Comparison of ENCODE assay signal across 9 mouse cellular contexts in genomic region chr13:37827996-37828579, GRCm38 (mm10). TPM values are rescaled to one million over a fixed set of nuclear protein-coding genes. Genes with fewer than 3 reads are reported as not detected.
DNase-seq lines count a peak whose midpoint lies in the region; ATAC-seq and TF ChIP-seq lines count a peak whose summit lies in the region.
"Had no signal": no experiment of that assay in that cellular context is flagged by ENCODE, and none has a peak within 500 bp of the region (broad histone marks: within the 10 kb centered on the region; RNA-seq: fewer than 3 reads in every experiment).

No protein-coding gene starts in this region.

- H3K9me3 ChIP-seq in embryonic facial prominence, embryonic 11.5 days (replicated peaks; ENCODE audit: control insufficient read depth, low read length) = no peaks in the 10 kb centered on the region
- H3K9me3 ChIP-seq in intestine, embryonic 16.5 days (ENCODE audit: control insufficient read depth, low read length) = no peaks in the 10 kb centered on the region
- H3K9me3 ChIP-seq in neural tube, embryonic 13.5 days = no peaks in the 10 kb centered on the region

- peak overlapping the region; percentile 69 for H3K9ac ChIP-seq in embryonic facial prominence, embryonic 11.5 days (replicated peaks; ENCODE audit: low read length)
- H3K9ac ChIP-seq in intestine, embryonic 16.5 days (ENCODE audit: low read depth, low read length) = peak overlapping the region; percentile 95
- H3K9ac ChIP-seq in neural tube, embryonic 13.5 days = peak overlapping the region; percentile 76

- H3K36me3 ChIP-seq in embryonic facial prominence, embryonic 11.5 days (replicated peaks; ENCODE audit: control insufficient read depth, insufficient read depth, low read depth, low read length) = no peaks in the 10 kb centered on the region
- no peaks in the 10 kb centered on the region for H3K36me3 ChIP-seq in intestine, embryonic 16.5 days (ENCODE audit: control insufficient read depth, insufficient read depth, low read length)
- H3K36me3 ChIP-seq in neural tube, embryonic 13.5 days = no peaks in the 10 kb centered on the region

- no peak for ATAC-seq in embryonic facial prominence, embryonic 11.5 days (replicated peaks; ENCODE audit: insufficient number of reproducible peaks, low FRiP score, low TSS enrichment, low read depth)
- ATAC-seq in intestine, embryonic 16.5 days = no peak
- no peak for ATAC-seq in neural tube, embryonic 13.5 days (ENCODE audit: low read depth)

- DNase-seq in left cerebral cortex, adult 2 months (ENCODE audit: extremely low spot score in 1 of 2, low spot score in 2 of 2) = no peak
- DNase-seq in left cerebral cortex, adult 11 months (ENCODE audit: low spot score) = no peak
- DNase-seq in embryonic facial prominence, embryonic 11.5 days (ENCODE audit: low spot score) = no peak
- no peak for DNase-seq in adrenal gland, adult 2 months
- no peak for DNase-seq in layer of hippocampus, adult 9-11 months
- no peak for DNase-seq in gastrocnemius, adult 18-20 months (ENCODE audit: low spot score)
- DNase-seq: thymus, postnatal 36 days had no signal

- H3K4me2 ChIP-seq in embryonic facial prominence, embryonic 11.5 days (ENCODE audit: low read depth, low read length) = peak overlapping the region; percentile 95
- H3K4me2 ChIP-seq in intestine, embryonic 16.5 days (ENCODE audit: low read depth, low read length) = peak overlapping the region; percentile 97
- peak overlapping the region; percentile 95 for H3K4me2 ChIP-seq in neural tube, embryonic 13.5 days

- H3K27ac ChIP-seq in left cerebral cortex, adult 2 months = no peak overlapping the region
- no peak overlapping the region for H3K27ac ChIP-seq in embryonic facial prominence, embryonic 11.5 days (replicated peaks; ENCODE audit: low read depth, low read length)
- peak overlapping the region; percentile 96 for H3K27ac ChIP-seq in intestine, embryonic 16.5 days (ENCODE audit: low read length)
- H3K27ac ChIP-seq in neural tube, embryonic 13.5 days (replicated peaks) = no peak overlapping the region

- intact Hi-C loops in left cerebral cortex, adult 2 months (cut with DNase I) = loop anchor here (5.0 kb wide), 1 partner anchor 361 kb away; no protein-coding TSS in a partner anchor

- no peaks in the 10 kb centered on the region for H3K4me1 ChIP-seq in embryonic facial prominence, embryonic 11.5 days (ENCODE audit: control insufficient read depth, insufficient read depth, low read length)
- H3K4me1 ChIP-seq in intestine, embryonic 16.5 days (ENCODE audit: control insufficient read depth, insufficient read depth, low read length) = peaks cover 49% of the 10 kb centered on the region
- H3K4me1 ChIP-seq in neural tube, embryonic 13.5 days (replicated peaks) = peaks cover 57% of the 10 kb centered on the region

- H3K27me3 ChIP-seq in embryonic facial prominence, embryonic 11.5 days (ENCODE audit: control insufficient read depth, insufficient read depth, low read length) = no peaks in the 10 kb centered on the region
- H3K27me3 ChIP-seq in intestine, embryonic 16.5 days (replicated peaks; ENCODE audit: control insufficient read depth, insufficient read depth, low read length) = no peaks in the 10 kb centered on the region
- peaks cover 69% of the 10 kb centered on the region for H3K27me3 ChIP-seq in neural tube, embryonic 13.5 days

- peak overlapping the region; percentile 76 for H3K4me3 ChIP-seq in left cerebral cortex, adult 2 months
- H3K4me3 ChIP-seq in embryonic facial prominence, embryonic 11.5 days (ENCODE audit: low read depth, low read length) = peak overlapping the region; percentile 65
- H3K4me3 ChIP-seq in intestine, embryonic 16.5 days (ENCODE audit: low read length) = peak overlapping the region; percentile 91
- H3K4me3 ChIP-seq in neural tube, embryonic 13.5 days = peak overlapping the region; percentile 64

- no peak for TF ChIP-seq CTCF in left cerebral cortex, adult 2 months (IDR thresholded peaks at IDR 0.05)

- 4% methylated on average over 13 of the region's 13 CpGs for WGBS in embryonic facial prominence, embryonic 11.5 days
- WGBS in intestine, embryonic 16.5 days = 12% methylated on average over 13 of the region's 13 CpGs
- WGBS in neural tube, embryonic 13.5 days = 5% methylated on average over 13 of the region's 13 CpGs

RNA-seq across cellular contexts. Expression of gene Rreb1, which starts 49.9 kb away (rescaled TPM):
- total RNA-seq in left cerebral cortex, adult 2 months (2021) = 10 to 100 TPM; 36.2 to 48.7 TPM
- 6.1 and 7.0 TPM in 2 replicates for polyA plus RNA-seq in embryonic facial prominence, embryonic 11.5 days (2014; fragmentation: Nextera tagmentation; extraction: Ambion mirVana)
- 13.7 and 14.8 TPM in 2 replicates for polyA plus RNA-seq in intestine, embryonic 16.5 days (2015; fragmentation: Nextera tagmentation; extraction: Ambion mirVana)
- 2.7 and 3.7 TPM in 2 replicates for polyA plus RNA-seq in neural tube, embryonic 13.5 days (2015; fragmentation: Nextera tagmentation; extraction: Ambion mirVana)
- 10 to 100 TPM; 51.5 to 57.6 TPM for total RNA-seq in adrenal gland, adult 2 months (2021)
- 28.9 and 40.9 TPM in 2 replicates for polyA plus RNA-seq in adrenal gland, adult 2 months (2012; rRNA removed)
- total RNA-seq in gastrocnemius, adult 18-20 months (2021) = 10 to 100 TPM; 25.9 to 32.7 TPM
